Mouse (Mus musculus) lung, postnatal 36 days (tissue): ENCODE measurements around the gene Ucp1.
"Not testable (repeated sequence)": the region's sequence is repeated elsewhere in the genome, so short reads cannot be mapped to it uniquely, and the experiment has no call there.

Experiments used
- DNase-seq: peaks from one replicate; pipeline ENCODE4 v3.0.0; 2022; ENCODE audit warnings: mixed read lengths

Ucp1 gene

DNA sequence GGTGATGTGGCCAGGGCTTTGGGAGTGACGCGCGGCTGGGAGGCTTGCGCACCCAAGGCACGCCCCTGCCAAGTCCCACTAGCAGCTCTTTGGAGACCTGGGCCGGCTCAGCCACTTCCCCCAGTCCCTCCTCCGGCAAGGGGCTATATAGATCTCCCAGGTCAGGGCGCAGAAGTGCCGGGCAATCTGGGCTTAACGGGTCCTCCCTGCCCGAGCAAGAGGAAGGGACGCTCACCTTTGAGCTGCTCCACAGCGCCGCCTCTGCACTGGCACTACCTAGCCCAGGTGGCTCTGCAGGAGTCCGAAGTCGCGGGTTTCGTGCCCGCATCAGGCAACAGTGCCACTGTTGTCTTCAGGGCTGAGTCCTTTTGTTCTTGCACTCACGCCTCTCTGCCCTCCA lies at the start of gene Ucp1:
Gene Ucp1, plus strand, starts transcription at position 177 of the 400 bp plus-strand sequence.
- no peak for DNase-seq

- DNase-seq, result no peak
Observed at GRCm38 (mm10) chr8:83244151-83244550, 46.0 kb upstream of the Ucp1 start.

DNA sequence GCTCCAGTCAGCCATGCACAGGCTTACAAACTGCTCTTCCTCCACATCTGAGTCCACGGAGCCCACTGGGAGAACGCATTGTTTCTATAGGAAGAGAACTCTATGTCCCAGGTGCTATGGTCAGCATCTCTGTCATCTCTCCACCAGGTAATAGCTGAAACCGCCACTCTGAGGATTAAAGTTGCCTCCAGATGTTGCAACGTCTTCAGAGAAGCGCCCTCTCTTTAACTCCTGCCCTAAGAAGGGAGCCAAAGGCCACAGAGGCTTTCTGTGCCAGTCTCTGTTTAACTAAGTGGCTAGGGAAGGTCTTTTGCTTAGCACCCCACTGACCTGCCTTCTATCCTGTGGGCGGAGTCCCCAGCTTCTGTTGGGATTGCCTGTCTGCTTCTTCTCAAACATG lies 39.3 kb upstream of the Ucp1 start:
- no peak for DNase-seq

- no peak for DNase-seq
Observed at GRCm38 (mm10) chr8:83251362-83252246, 38.5 kb upstream of the Ucp1 start.

DNA sequence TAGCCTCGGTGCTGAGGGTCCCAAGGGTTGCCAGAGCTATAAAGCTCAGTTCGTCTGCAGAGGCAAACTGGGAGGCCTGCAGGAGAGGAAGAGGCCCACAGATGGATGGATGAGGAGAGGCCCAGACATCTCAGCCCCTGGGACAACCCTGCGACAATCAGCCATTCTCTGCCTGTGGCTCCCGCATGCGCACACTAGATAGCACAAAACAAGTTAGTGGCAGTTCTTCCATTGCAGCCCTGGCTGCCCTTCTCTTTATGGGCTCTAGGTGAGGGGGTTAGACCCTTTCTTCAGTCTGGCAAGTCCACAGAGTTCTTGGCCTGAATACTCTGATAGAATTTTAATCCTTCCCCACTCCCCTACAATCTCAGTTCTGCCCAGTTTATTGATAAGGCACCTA lies 37.4 kb upstream of the Ucp1 start:
- no peak for DNase-seq

GRCm38 (mm10) chr8:83257631-83258030 lies 32.5 kb upstream of the Ucp1 start:
- DNase-seq, result no peak

- DNase-seq, result peak; percentile 54
Observed at GRCm38 (mm10) chr8:83260418-83261215, 29.5 kb upstream of the Ucp1 start.

DNA sequence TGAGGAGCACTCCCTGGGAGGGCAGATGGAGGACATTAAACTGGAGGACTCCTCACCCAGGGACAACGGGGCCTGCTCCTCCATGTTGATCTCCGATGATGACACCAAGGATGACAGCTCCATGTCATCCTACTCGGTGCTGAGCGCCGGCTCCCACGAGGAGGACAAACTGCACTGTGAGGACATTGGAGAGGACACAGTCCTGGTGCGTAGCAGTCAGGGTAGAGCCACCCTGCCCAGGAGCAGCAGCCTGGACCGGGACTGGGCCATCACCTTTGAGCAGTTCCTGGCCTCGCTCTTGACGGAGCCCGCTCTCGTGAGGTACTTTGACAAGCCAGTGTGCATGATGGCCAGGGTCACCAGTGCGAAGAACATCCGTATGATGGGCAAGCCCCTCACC lies 19.0 kb upstream of the Ucp1 start:
- DNase-seq, result no peak

- peak; percentile 37 for DNase-seq
Observed at GRCm38 (mm10) chr8:83272464-83272863, 17.7 kb upstream of the Ucp1 start.

- no peak for DNase-seq
Observed at GRCm38 (mm10) chr8:83274470-83274869, 15.7 kb upstream of the Ucp1 start.

GRCm38 (mm10) chr8:83278431-83278830 lies 11.7 kb upstream of the Ucp1 start:
- DNase-seq, result no peak

GRCm38 (mm10) chr8:83285391-83285790 lies 4.8 kb upstream of the Ucp1 start:
- DNase-seq, result no peak

DNA sequence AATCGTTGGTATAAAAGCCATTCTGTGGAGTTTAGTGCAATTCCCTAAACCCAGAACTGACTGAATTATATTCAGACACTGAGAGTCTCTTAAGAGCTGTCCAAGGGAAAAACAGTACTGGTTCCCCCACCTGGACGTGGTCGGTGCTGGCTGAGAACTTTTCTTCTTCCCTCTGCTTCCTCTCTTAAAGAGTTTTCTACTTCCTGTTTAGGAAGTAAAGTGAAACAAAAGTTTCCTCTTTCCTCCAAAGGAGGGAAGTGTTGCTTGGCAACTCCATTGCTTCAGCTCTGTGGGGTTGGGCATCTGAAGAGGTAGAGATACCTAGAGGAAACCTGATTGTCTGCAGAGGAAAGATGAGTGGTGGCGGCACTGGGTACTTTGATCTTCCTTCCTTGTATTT lies 7.2 kb downstream of the Ucp1 start:
- DNase-seq, result no peak

DNA sequence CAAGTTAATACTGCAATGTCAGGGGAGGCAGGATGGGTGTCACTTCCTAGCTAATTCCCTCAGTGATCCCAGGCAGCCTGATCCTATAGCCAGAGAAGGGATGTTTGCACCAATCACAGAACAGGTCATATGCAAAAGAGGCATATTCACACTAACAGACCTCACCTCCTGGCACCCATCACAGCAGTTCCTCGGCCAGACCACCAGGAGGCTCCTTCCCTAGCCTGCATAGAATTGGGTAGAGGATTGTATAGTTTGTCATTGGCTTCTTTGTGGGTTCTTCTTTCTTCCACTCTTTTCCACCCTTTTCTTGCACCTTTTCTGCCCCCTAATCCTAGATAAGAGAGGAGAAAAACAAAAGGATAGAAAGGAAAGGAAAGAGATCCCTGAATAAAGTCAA lies 10.0 kb downstream of the Ucp1 start:
- peak; percentile 22 for DNase-seq

DNA sequence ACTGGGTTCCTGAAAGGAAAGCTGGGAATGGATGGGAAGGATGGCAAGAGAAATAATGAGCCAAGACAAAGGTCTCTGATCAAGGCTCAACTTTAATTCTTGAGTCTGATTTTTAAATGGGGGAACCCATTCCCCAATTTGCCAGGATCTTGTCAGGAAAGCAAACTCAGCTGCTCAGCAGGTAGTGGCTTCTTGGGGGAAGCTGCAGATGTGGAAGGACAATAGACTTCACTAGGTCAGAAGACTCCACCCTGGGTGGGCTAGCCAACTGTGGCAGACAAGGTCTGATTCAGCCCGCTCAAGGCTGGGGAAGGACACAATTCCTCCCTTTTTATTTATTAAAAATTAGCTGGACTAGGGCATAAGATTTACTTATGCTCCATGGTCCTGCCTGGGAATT lies 14.8 kb downstream of the Ucp1 start:
- DNase-seq, result no peak

- no peak for DNase-seq
Observed at GRCm38 (mm10) chr8:83309836-83310235, 19.7 kb downstream of the Ucp1 start.

DNA sequence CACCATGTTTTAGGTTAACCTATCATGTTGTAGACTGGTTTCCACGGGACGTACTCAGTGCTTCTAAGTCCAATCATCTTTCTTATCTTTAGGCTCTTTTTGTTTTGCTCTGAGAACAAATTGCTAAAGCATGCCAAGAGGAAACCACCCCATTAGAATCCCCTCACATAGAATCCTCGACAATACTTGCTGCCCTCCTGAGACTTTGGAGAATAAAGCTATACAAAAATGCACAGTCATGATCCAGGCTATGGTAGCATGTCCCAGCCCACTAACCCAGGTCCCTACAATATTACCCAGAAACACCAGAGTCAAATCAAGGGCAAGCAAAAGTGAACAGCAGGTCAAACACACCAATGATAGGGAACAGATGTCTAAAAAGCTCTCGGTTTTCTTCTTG lies 24.9 kb downstream of the Ucp1 start:
- not testable (repeated sequence) for DNase-seq

DNA sequence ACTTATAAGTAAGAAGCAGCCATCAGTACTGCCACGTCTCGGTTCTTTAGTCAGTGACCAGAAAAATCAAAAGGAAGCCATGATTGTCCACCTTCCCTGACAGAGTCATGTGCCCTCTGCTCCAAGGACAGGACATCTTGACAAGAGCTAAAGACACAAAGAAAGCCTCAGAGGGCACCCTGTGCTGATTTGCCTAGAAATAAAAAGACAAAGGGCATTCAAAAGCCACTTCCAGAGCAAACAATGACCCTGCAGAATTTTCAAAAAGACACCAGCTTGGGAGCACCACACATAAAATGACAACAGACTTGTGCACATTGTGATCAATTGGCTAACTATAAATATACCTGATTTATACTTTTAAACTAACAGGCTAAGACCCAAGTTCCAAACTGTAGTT lies 25.5 kb downstream of the Ucp1 start:
- DNase-seq, result no peak

DNA sequence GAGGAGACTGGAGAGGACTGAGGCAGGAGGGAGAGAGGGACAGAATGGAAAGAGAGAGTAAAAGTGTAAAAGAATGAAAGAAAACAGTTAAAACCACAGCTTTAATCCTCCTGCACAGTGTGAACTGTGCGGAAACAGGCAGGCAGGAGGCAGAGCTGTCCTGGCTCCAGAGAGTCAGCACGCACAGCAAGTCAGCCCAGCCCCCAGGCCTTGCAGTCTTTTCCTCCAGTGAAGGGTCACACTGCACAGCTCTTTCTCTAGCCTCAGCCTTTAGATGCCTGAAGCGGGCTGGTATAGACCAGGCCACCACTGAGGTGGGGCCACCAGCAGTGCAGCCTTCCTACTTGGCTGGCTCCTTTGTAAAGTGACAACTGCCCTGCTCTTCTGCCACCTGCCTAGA lies 30.4 kb downstream of the Ucp1 start:
- DNase-seq, result no peak

DNA sequence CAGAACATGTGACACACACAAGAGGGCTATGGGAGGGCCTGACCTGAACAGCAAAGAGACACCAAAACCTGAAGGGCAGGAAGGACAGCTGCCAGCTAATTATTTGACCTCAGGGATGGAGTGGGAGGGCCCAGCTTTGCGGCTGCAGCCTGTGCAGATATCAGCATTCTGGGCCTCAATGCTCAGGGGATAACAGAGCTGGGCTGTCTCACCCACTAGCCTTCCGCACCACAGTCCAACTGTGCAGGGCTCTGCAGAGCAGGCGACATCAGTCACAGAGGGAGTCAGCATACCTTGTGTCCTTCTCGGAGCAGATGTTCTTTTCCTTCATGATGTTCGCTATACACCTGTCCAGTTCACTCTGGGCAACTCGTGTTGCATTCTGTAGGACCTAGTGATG lies 32.2 kb downstream of the Ucp1 start:
- no peak for DNase-seq

DNA sequence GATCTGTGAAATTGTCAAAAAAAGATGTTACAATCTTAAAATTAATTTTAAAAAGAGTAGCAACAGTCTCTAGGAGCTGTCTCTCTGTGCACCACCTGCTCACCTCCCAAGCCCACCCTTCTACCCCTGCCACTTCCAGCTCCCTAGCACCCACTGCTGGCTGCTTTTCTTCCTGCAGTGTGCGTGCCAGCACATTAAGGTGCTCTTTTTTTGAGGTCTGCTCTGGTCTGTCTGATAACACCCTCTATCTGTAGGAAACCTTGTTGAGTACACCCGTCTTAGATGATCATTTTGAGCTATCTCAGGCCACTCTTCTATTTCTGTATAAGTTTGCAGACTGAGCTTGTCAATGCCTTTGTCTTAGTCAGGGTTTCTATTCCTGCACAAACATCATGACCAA lies 32.9 kb downstream of the Ucp1 start:
- DNase-seq, result no peak

- no peak for DNase-seq
Observed at GRCm38 (mm10) chr8:83327889-83328288, 37.7 kb downstream of the Ucp1 start.

- peak; percentile 32 for DNase-seq
Observed at GRCm38 (mm10) chr8:83331567-83331898, 41.4 kb downstream of the Ucp1 start.
